Mouse (Mus musculus): Measurements from ENCODE around the gene Zfp945. TPM values are rescaled to one million over a fixed set of nuclear protein-coding genes. Genes with fewer than 3 reads are reported as not detected.

The Zfp945 gene
- polyA plus RNA-seq, 1 experiment from 2014 or later, result 1.8 TPM

DNA sequence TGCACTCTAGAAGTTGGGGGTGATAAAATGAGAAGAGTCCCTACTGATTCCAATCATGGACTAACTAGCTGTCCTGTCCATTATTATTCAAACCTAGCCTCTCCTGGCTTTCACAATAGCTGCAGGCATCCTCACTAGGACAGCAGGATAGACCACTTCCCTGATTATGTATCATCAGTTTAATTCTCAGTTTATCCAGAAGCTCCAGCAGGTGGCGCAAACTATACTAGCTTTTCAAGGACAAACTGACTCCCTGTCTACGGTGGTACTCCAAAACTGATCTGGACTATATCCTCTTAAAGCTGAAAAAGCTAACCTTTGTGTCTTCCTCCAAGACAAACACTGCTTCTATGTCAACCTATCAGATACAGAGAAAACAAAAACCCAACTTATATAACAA, 67.2 kb downstream of the Zfp945 start:
- 54% methylated on average over 2 of the region's 2 CpGs for WGBS (ENCODE audit: insufficient replicate concordance)
- Histone ChIP-seq H3K36me3 (replicated peaks) (no peaks in the 10 kb centered on the region), H3K4me1 (replicated peaks) (no peaks in the 10 kb centered on the region), H3K4me2 (no peak overlapping the region), H3K27me3 (no peaks in the 10 kb centered on the region), H3K9me3 (replicated peaks) (no peaks in the 10 kb centered on the region), H3K4me3 (replicated peaks) (no peak overlapping the region), H3K27ac (replicated peaks) (no peak overlapping the region), H3K9ac (no peak overlapping the region)
- ATAC-seq (ENCODE audit: insufficient read depth), result no peak

Other genes with a start within 250 kb of the Zfp945 start
- gene Vmn2r113, start 75.8 kb upstream of the Zfp945 start, polyA plus RNA-seq (2015; fragmentation: Nextera tagmentation; extraction: Ambion mirVana), result not detected in 2 replicates
- gene Vmn2r-ps130, start 194.0 kb upstream of the Zfp945 start, polyA plus RNA-seq (2015; fragmentation: Nextera tagmentation; extraction: Ambion mirVana), result not detected in 2 replicates